Mouse (Mus musculus) kidney, postnatal 36 days (tissue): ENCODE measurements at regions not wholly inside any gene's neighbourhood (a gene's known extent, or its start where the extent isn't known, plus 50 kb on each side); places are given as distances from the start of the nearest gene placed in this dataset.

ENCODE experiments used
- DNase-seq, 2 experiments: peaks; one replicate each; pipeline ENCODE4 v3.0.0; 2021 to 2022; ENCODE audit warnings: mixed read lengths in 2 of 2

DNA sequence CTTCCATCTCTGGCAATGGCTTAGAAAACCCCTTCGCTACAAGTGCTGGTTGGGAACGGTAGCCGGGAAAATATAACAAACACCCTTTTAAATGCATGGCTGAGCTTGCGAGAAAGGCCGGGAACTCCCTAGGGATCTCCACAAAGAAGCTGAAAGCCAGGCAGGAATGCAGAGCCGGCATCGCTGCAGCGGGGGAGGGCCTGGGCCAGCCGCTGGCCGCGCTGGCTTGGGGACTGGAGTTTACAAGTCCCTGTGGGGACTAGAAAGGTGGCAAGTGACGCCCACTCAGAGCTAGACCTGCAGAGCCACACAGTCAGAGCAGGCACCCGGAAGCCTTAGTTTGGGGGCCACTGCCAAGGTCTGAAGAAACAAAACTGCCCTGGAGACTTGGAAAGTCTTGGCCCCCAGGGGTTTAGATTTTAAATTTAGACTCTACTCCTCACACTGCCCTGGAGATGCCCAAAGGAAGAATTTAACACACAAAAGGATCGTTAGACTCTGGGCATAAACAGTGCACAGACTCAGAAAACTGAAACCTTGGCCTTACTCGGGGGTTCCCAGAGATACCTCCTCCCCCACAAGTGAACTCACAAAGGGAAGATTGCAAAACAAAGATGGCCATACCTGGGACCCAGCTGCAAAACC, 59.4 kb downstream of the 1700001O22Rik start:
- DNase-seq: peak; percentile 73 to 80

- DNase-seq: peak; percentile 31 to 43
Measured at GRCm38 (mm10) chr2:30743265-30743846, 60.1 kb downstream of the 1700001O22Rik start.

GRCm38 (mm10) chr2:30741450-30741849, 62.0 kb downstream of the 1700001O22Rik start:
- DNase-seq: peak in 1 of 2 experiments; percentile 48

- DNase-seq: peak; percentile 47 to 67
Measured at GRCm38 (mm10) chr2:30737759-30738158, 65.7 kb downstream of the 1700001O22Rik start.

- no peak for DNase-seq
Measured at GRCm38 (mm10) chr2:30736705-30737104, 66.8 kb downstream of the 1700001O22Rik start.

DNA sequence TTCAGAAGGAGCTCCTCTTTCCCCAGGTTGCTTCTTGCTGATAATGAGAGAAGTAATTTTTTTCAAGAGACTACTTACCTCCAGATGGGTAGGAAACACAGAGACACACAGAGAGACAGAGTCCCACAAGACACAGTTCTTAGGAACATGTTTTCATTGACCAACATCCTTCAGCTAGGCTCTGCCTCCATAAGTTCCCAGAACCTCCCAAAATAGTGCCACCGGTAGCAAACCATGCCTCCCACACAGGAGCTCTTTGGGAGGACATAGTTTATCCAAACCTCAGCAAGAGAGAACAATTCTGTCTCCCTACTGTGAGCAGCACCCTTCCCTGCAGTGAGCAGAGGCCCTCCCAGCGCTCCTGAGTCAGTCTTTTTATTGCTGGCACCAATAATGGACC, 67.2 kb downstream of the 1700001O22Rik start:
- DNase-seq: no peak

GRCm38 (mm10) chr2:30733853-30734252, 69.6 kb downstream of the 1700001O22Rik start:
- no peak for DNase-seq

DNA sequence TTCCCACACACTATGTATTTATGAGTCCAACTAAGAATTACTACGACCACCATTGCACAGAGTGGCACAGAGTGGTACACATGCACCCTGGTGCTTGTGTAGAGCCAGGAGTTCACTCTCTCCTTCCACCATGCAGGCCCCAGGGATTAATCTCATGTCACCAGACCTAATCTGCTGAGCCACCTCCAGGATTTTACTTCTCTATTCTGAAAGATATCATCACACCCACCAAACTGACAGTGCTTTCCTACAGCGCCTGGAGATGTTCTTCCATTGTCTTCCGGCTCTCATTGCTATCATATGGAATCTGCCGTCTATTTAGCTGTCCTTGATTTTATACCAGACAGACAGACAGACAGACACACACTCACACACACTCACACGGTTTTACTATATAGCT, 71.6 kb downstream of the 1700001O22Rik start:
- DNase-seq: no peak

- DNase-seq: no peak
Measured at GRCm38 (mm10) chr2:30727948-30728347, 75.5 kb downstream of the 1700001O22Rik start.

- peak; percentile 49 to 74 for DNase-seq
Measured at GRCm38 (mm10) chr2:30725601-30726489, 77.6 kb downstream of the 1700001O22Rik start.

DNA sequence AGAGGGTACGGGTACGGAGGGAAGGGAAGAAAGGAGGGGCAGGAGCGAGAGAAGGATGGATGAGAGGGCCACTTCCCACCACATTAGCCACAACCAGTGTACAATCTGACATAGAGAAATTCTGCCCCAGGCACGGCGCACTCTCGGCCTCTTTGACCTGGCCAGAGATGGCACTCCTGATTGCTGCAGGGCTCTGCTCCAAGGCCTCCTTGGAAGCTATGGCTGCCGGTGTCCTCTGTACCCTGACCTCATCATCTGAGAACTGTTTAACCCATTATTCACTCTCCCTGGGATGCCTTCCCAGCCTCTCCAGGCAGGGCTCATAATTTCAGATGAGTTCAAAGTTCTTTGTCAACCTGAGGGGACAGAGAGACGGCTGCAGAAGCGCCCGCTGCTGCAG, 78.3 kb downstream of the 1700001O22Rik start:
- DNase-seq: peak; percentile 82 to 86

DNA sequence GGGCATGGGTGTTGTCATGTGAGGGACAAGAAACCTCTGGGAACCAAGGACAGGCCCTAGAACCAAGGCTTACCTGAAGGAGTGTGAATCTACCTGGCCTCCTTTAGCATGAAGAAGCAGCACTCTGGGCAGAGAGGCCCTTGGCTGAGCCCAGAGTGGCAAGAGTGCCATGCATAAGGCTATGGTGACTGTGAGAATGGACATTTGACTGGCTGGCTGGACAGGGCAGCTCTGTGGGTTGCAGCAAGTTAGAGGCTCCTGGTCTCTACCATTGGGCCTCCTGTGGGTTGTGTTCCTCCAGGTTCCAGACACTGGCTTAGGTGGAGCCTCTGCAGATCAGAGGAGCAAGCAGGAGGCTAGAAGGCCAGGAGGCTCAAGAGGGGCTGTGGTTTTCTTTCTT, 78.9 kb downstream of the 1700001O22Rik start:
- no peak for DNase-seq

- peak; percentile 33 to 39 for DNase-seq
Measured at GRCm38 (mm10) chr2:30723059-30723587, 80.3 kb downstream of the 1700001O22Rik start.

DNA sequence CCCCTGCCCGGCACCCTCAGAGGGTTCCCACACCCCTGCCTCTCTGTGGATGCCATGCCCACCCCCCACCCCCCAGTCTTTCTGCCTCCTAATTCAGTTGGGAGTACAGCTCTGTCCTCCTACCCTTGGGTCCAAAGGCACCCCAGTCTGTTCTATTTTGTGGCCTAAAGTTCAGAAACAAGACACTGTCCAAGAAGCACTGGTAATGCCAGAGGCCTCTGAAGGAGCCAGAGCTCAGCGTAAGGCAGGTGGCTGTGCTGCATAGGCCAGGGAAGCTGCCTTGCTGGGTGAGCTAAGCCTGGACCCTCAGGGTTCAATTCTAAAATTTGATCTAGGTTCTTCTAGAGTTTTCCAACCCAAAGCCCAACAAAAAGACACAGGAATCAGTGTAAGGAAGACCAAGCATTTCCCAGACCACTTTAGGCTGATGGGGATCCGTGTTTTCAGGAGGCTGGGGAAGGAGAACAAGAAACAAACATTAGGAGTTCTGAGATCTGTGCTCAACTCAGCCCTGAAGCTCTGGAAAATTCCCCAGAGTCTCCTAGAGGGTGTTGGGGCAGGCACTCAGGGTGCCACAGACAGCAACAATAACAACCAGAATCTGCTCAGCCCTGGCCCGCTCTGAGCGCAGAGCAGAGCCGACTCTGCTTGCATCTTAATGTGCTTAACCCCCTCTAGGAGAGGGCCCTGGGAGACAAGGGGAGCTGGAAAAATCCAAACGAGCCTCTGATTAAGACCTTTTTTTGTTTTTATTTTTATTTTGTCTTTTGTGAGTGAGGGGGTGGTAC, 81.0 kb downstream of the 1700001O22Rik start:
- DNase-seq: peak; percentile 53 to 59

- DNase-seq: peak; percentile 37 to 55
Measured at GRCm38 (mm10) chr2:30721473-30722262, 81.8 kb downstream of the 1700001O22Rik start.

- no peak for DNase-seq
Measured at GRCm38 (mm10) chr2:30721048-30721461, 82.4 kb downstream of the 1700001O22Rik start.

DNA sequence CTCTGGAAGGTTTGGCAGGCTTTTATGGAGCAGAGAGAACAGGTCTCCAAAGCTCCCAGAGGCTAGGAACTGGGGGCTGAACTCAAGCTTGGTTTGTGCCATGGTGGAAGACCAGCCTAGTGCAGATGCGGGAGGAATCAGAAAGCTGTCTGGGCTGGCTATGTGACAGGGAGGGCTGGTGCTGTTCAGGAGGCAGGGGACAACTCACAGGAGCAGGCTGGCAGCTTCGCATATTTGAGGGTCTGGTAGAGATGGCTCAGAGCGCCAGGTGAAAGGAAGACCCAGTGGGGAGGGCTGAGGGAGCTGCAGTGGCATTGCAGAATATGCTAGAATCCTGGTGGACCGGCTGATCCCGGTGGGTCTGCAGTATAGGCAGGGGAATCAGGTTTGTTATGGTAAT, 83.2 kb downstream of the 1700001O22Rik start:
- DNase-seq: no peak

- peak in 1 of 2 experiments; percentile 49 for DNase-seq
Measured at GRCm38 (mm10) chr2:30719611-30720290, 83.7 kb downstream of the 1700001O22Rik start.

DNA sequence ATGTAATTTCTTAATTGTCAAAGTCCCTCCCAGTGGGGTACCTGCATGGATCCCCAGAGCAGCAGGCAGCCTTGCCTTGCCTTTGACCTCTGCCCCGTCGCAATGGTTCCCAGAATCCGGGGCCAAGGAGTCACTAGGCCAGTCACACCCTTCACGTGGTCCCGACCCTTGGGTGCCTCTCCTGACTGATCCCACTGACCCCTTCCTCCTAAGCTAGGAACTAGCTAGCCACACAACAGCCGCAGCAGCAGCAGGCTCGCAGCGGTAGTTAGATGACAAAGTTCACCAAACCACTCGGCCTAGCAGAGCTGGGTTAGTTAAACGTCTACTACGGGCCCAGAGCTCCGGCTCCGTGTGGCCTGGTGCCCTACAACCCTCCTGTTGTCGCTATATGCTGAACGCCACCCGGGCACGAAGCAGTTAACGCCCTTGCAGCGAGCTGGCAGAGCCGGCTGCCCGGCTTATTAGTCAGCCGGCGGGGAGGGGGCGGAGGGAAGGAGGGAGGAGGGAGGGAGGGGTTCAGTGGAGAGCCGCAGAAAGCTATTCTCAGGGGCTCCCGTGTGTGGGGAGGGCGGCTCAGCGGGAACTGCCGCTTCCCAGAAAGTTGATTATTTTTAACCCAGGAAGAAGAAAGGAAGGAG, 84.6 kb downstream of the 1700001O22Rik start:
- DNase-seq: peak; percentile 94 to 95

GRCm38 (mm10) chr2:30718329-30718675, 85.2 kb downstream of the 1700001O22Rik start:
- peak; percentile 93 to 94 for DNase-seq
